Mouse (Mus musculus) hindbrain, embryonic 13.5 days (tissue): ENCODE measurements around the gene Spata5. TPM values are rescaled to one million over a fixed set of nuclear protein-coding genes. Genes with fewer than 3 reads are reported as not detected.
"Not testable (repeated sequence)": the region's sequence is repeated elsewhere in the genome, so short reads cannot be mapped to it uniquely, and the experiment has no call there.

Experiments
- ATAC-seq: fragments of 200-750 bp; cut with Nextera tagmentation; 2 replicates; pipeline ENCODE4 v1.8.0; 2017; ENCODE audit warnings: moderate TSS enrichment; ENCODE audit not compliant: low FRiP score
- H3K27ac ChIP-seq: fragments of 300-500 bp; sonication (generic); 2 replicates; pipeline ENCODE4 v1.5.1; 2015; ENCODE audit warnings: inconsistent platforms, mild to moderate bottlenecking, moderate library complexity
- H3K27me3 ChIP-seq: fragments of 300-500 bp; sonication (generic); 2 replicates; pipeline ENCODE4 v1.6.1; 2015; ENCODE audit warnings: mild to moderate bottlenecking, inconsistent platforms
- H3K36me3 ChIP-seq: fragments of 300-500 bp; sonication (generic); 2 replicates; pipeline ENCODE4 v1.6.1; 2015; ENCODE audit warnings: mild to moderate bottlenecking, inconsistent platforms
- H3K4me1 ChIP-seq: fragments of 300-500 bp; sonication (generic); replicated peaks from 2 replicates; pipeline ENCODE4 v1.6.1; 2015; ENCODE audit warnings: inconsistent platforms
- H3K4me2 ChIP-seq: fragments of 300-500 bp; sonication (generic); 2 replicates; pipeline ENCODE4 v1.6.1; 2015; ENCODE audit warnings: inconsistent platforms, mild to moderate bottlenecking, moderate library complexity
- H3K4me3 ChIP-seq: fragments of 300-500 bp; sonication (generic); 2 replicates; pipeline ENCODE4 v1.5.1; 2015; ENCODE audit warnings: mild to moderate bottlenecking, inconsistent platforms
- H3K9ac ChIP-seq: fragments of 300-500 bp; sonication (generic); 2 replicates; pipeline ENCODE4 v1.6.1; 2015; ENCODE audit warnings: mild to moderate bottlenecking, inconsistent platforms
- H3K9me3 ChIP-seq: fragments of 300-500 bp; sonication (generic); 2 replicates; pipeline ENCODE4 v1.6.1; 2016; ENCODE audit warnings: inconsistent platforms
- WGBS: fragments of 180-500 bp; shearing (Covaris S2); methylation state at CpG from one replicate; pipeline ENCODE4 v1.1.7; 2015; 5-methylcytosine and 5-hydroxymethylcytosine counted together
- polyA plus RNA-seq: library from polyadenylated mRNA; unstranded; fragments of >200 nt; fragmentation: Nextera tagmentation; extraction: Ambion mirVana; gene quantifications from 2 replicates; pipeline ENCODE4 v1.2.1, GENCODE M21; 2015

Gene Spata5
- polyA plus RNA-seq, 1 experiment from 2014 or later: 30.6 TPM

GRCm38 (mm10) chr3:37599641-37600040 lies 179.9 kb downstream of the Spata5 start:
- H3K27me3 ChIP-seq, H3K36me3 ChIP-seq, H3K9me3 ChIP-seq, H3K27ac ChIP-seq, H3K4me1 ChIP-seq, ATAC-seq, H3K9ac ChIP-seq, H3K4me2 ChIP-seq, H3K4me3 ChIP-seq: not testable (repeated sequence)
- 94% methylated on average over 14 of the region's 14 CpGs for WGBS

GRCm38 (mm10) chr3:37602356-37602755 lies 182.7 kb downstream of the Spata5 start:
- Histone ChIP-seq H3K27me3 (no peaks in the 10 kb centered on the region), H3K4me1 (peaks cover 7% of the 10 kb centered on the region), H3K4me3 (no peak overlapping the region), H3K27ac (no peak overlapping the region), H3K36me3 (no peaks in the 10 kb centered on the region), H3K4me2 (no peak overlapping the region), H3K9ac (no peak overlapping the region), H3K9me3 (0 out of 2 replicates have a peak, but pooled peaks cover 3% of the 10 kb centered on the region)
- WGBS: 96% methylated on average over 9 of the region's 9 CpGs
- ATAC-seq: no peak

GRCm38 (mm10) chr3:37602890-37603289 lies 183.2 kb downstream of the Spata5 start:
- peaks cover 7% of the 10 kb centered on the region for H3K4me1 ChIP-seq
- H3K27ac ChIP-seq: no peak overlapping the region
- no peak for ATAC-seq
- WGBS: 84% methylated on average over 7 of the region's 7 CpGs
- no peak overlapping the region for H3K4me2 ChIP-seq
- H3K4me3 ChIP-seq: no peak overlapping the region
- H3K27me3 ChIP-seq: no peaks in the 10 kb centered on the region
- no peak overlapping the region for H3K9ac ChIP-seq
- 0 out of 2 replicates have a peak, but pooled peaks cover 3% of the 10 kb centered on the region for H3K9me3 ChIP-seq
- H3K36me3 ChIP-seq: no peaks in the 10 kb centered on the region

GRCm38 (mm10) chr3:37603541-37603940 lies 183.8 kb downstream of the Spata5 start:
- H3K9ac ChIP-seq: no peak overlapping the region
- 0 out of 2 replicates have a peak, but pooled peaks cover 3% of the 10 kb centered on the region for H3K9me3 ChIP-seq
- peaks cover 7% of the 10 kb centered on the region for H3K4me1 ChIP-seq
- no peaks in the 10 kb centered on the region for H3K27me3 ChIP-seq
- 87% methylated on average over 3 of the region's 3 CpGs for WGBS
- H3K4me2 ChIP-seq: no peak overlapping the region
- no peaks in the 10 kb centered on the region for H3K36me3 ChIP-seq
- no peak overlapping the region for H3K4me3 ChIP-seq
- ATAC-seq: no peak
- no peak overlapping the region for H3K27ac ChIP-seq

- Histone ChIP-seq H3K9ac (peak overlapping the region; percentile 39; the same call in 1 of the 2 replicates), H3K27ac (no peak overlapping the region), H3K4me3 (no peak overlapping the region), H3K27me3 (no peaks in the 10 kb centered on the region), H3K4me1 (peaks cover 7% of the 10 kb centered on the region), H3K9me3 (0 out of 2 replicates have a peak, but pooled peaks cover 3% of the 10 kb centered on the region), H3K4me2 (no peak overlapping the region), H3K36me3 (no peaks in the 10 kb centered on the region)
- ATAC-seq: no peak
- 68% methylated on average over 13 of the region's 13 CpGs for WGBS
Measured at GRCm38 (mm10) chr3:37604976-37605875, 185.5 kb downstream of the Spata5 start.

- no peak overlapping the region for H3K4me3 ChIP-seq
- H3K36me3 ChIP-seq: no peaks in the 10 kb centered on the region
- H3K9ac ChIP-seq: no peak overlapping the region
- no peak overlapping the region for H3K27ac ChIP-seq
- 0 out of 2 replicates have a peak, but pooled peaks cover 3% of the 10 kb centered on the region for H3K9me3 ChIP-seq
- H3K4me1 ChIP-seq: peaks cover 7% of the 10 kb centered on the region
- 91% methylated on average over 10 of the region's 10 CpGs for WGBS
- H3K27me3 ChIP-seq: no peaks in the 10 kb centered on the region
- 0 out of 2 replicates have a peak, but pooled peaks have one; percentile 36 for ATAC-seq
- no peak overlapping the region for H3K4me2 ChIP-seq
Measured at GRCm38 (mm10) chr3:37605876-37606238, 186.2 kb downstream of the Spata5 start.

GRCm38 (mm10) chr3:37608926-37609325 lies 189.2 kb downstream of the Spata5 start:
- Histone ChIP-seq H3K4me3 (no peak overlapping the region), H3K36me3 (no peaks in the 10 kb centered on the region), H3K4me1 (peaks cover 7% of the 10 kb centered on the region), H3K27me3 (no peaks in the 10 kb centered on the region), H3K9ac (no peak overlapping the region), H3K27ac (no peak overlapping the region), H3K4me2 (no peak overlapping the region), H3K9me3 (0 out of 2 replicates have a peak, but pooled peaks cover 3% of the 10 kb centered on the region)
- no peak for ATAC-seq
- 91% methylated on average over 4 of the region's 4 CpGs for WGBS

GRCm38 (mm10) chr3:37610670-37611069 lies 191.0 kb downstream of the Spata5 start:
- WGBS: 97% methylated on average over 2 of the region's 2 CpGs
- H3K27me3 ChIP-seq: no peaks in the 10 kb centered on the region
- no peak overlapping the region for H3K4me2 ChIP-seq
- no peak for ATAC-seq
- H3K4me3 ChIP-seq: no peak overlapping the region
- H3K9ac ChIP-seq: no peak overlapping the region
- H3K9me3 ChIP-seq: 0 out of 2 replicates have a peak, but pooled peaks cover 3% of the 10 kb centered on the region
- H3K4me1 ChIP-seq: no peaks in the 10 kb centered on the region
- no peaks in the 10 kb centered on the region for H3K36me3 ChIP-seq
- H3K27ac ChIP-seq: no peak overlapping the region

GRCm38 (mm10) chr3:37613722-37614121 lies 194.0 kb downstream of the Spata5 start:
- no peak for ATAC-seq
- 70% methylated on average over 10 of the region's 10 CpGs for WGBS
- no peak overlapping the region for H3K4me2 ChIP-seq
- no peak overlapping the region for H3K9ac ChIP-seq
- H3K4me3 ChIP-seq: no peak overlapping the region
- H3K27ac ChIP-seq: no peak overlapping the region
- no peaks in the 10 kb centered on the region for H3K36me3 ChIP-seq
- H3K27me3 ChIP-seq: no peaks in the 10 kb centered on the region
- H3K4me1 ChIP-seq: no peaks in the 10 kb centered on the region
- no peaks in the 10 kb centered on the region for H3K9me3 ChIP-seq

- H3K4me1 ChIP-seq: no peaks in the 10 kb centered on the region
- H3K27ac ChIP-seq: no peak overlapping the region
- no peak overlapping the region for H3K4me2 ChIP-seq
- H3K27me3 ChIP-seq: no peaks in the 10 kb centered on the region
- 85% methylated on average over 10 of the region's 10 CpGs for WGBS
- ATAC-seq: no peak
- no peak overlapping the region for H3K4me3 ChIP-seq
- no peaks in the 10 kb centered on the region for H3K36me3 ChIP-seq
- no peaks in the 10 kb centered on the region for H3K9me3 ChIP-seq
- no peak overlapping the region for H3K9ac ChIP-seq
Measured at GRCm38 (mm10) chr3:37614878-37615650, 195.4 kb downstream of the Spata5 start.

- H3K4me1 ChIP-seq: no peaks in the 10 kb centered on the region
- H3K36me3 ChIP-seq: no peaks in the 10 kb centered on the region
- no peaks in the 10 kb centered on the region for H3K27me3 ChIP-seq
- ATAC-seq: no peak
- no peak overlapping the region for H3K4me3 ChIP-seq
- H3K9me3 ChIP-seq: no peaks in the 10 kb centered on the region
- H3K4me2 ChIP-seq: no peak overlapping the region
- no peak overlapping the region for H3K27ac ChIP-seq
- 65% methylated on average over 21 of the region's 21 CpGs for WGBS
- H3K9ac ChIP-seq: no peak overlapping the region
Measured at GRCm38 (mm10) chr3:37616586-37617547, 197.2 kb downstream of the Spata5 start.
